Mouse (Mus musculus) neural tube, embryonic 14.5 days (tissue): ENCODE data around the gene Vps53. TPM values are rescaled to one million over a fixed set of nuclear protein-coding genes. Genes with fewer than 3 reads are reported as not detected.

Source experiments
- ATAC-seq: fragments of 200-750 bp; cut with Nextera tagmentation; 2 replicates; pipeline ENCODE4 v1.8.0; 2017; ENCODE audit warnings: low read depth, mild to moderate bottlenecking, moderate TSS enrichment, moderate library complexity
- H3K27ac ChIP-seq: fragments of 300-500 bp; sonication (generic); 2 replicates; pipeline ENCODE4 v1.5.1; 2014; ENCODE audit warnings: low read depth, mild to moderate bottlenecking, control low read depth, low read length, moderate library complexity, mixed read lengths
- H3K27me3 ChIP-seq: fragments of 300-500 bp; sonication (generic); 2 replicates; pipeline ENCODE4 v1.6.1; 2014; ENCODE audit warnings: low read length; ENCODE audit not compliant: control insufficient read depth, insufficient read depth
- H3K36me3 ChIP-seq: fragments of 300-500 bp; sonication (generic); 2 replicates; pipeline ENCODE4 v1.6.1; 2014; ENCODE audit warnings: low read length, mixed read lengths; ENCODE audit not compliant: control insufficient read depth, insufficient read depth
- H3K4me1 ChIP-seq: fragments of 300-500 bp; sonication (generic); 2 replicates; pipeline ENCODE4 v1.6.1; 2014; ENCODE audit warnings: low read length; ENCODE audit not compliant: control insufficient read depth, insufficient read depth
- H3K4me2 ChIP-seq: fragments of 300-500 bp; sonication (generic); 2 replicates; pipeline ENCODE4 v1.6.1; 2014; ENCODE audit warnings: mild to moderate bottlenecking, low read depth, low read length, control low read depth
- H3K4me3 ChIP-seq: fragments of 300-500 bp; sonication (generic); 2 replicates; pipeline ENCODE4 v1.5.1; 2014; ENCODE audit warnings: low read depth, low read length, control low read depth, mixed read lengths
- H3K9ac ChIP-seq: fragments of 300-500 bp; sonication (generic); replicated peaks from 2 replicates; pipeline ENCODE4 v1.6.1; 2014; ENCODE audit warnings: low read depth, mild to moderate bottlenecking, control low read depth, low read length, mixed read lengths
- H3K9me3 ChIP-seq: fragments of 300-500 bp; sonication (generic); 2 replicates; pipeline ENCODE4 v1.6.1; 2016; ENCODE audit warnings: low read length; ENCODE audit not compliant: control insufficient read depth
- WGBS: fragments of 180-500 bp; shearing (Covaris S2); extraction: QIAGEN DNeasy Blood & Tissue Kit; methylation state at CpG from one replicate; pipeline ENCODE4 v1.1.7; 2014; 5-methylcytosine and 5-hydroxymethylcytosine counted together
- polyA plus RNA-seq: library from polyadenylated mRNA; unstranded; fragments of >200 nt; fragmentation: Nextera tagmentation; extraction: Ambion mirVana; gene quantifications from 2 replicates; pipeline ENCODE4 v1.2.1, GENCODE M21; 2014

Gene Vps53
- polyA plus RNA-seq, 1 experiment from 2014 or later, result 71.0 TPM

DNA sequence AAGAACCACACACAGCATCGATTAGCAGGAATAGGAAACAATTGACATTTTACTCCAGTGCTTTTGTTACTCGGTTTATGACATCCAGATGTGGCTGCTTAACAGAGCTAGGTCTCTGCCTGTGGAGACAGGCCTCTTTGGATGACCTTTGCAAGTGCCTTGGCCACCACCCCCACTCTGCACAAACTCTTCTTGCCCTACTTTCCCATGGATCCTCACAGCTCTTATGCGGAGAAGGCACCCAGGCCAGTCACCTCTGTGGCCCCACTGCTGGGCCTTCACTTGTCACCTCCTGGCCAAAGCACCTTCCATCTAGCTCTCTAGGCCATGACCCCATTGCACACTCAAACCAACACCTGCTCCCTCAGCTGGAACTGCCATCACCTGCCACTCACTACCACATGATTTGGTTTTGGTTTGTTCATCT is 95.5 kb downstream of the Vps53 start:
- no peaks in the 10 kb centered on the region for H3K27me3 ChIP-seq
- H3K27ac ChIP-seq, result no peak overlapping the region
- H3K4me2 ChIP-seq, result no peak overlapping the region
- H3K36me3 ChIP-seq, result peaks cover 36% of the 10 kb centered on the region
- no peaks in the 10 kb centered on the region for H3K4me1 ChIP-seq
- ATAC-seq, result no peak
- no peak overlapping the region for H3K4me3 ChIP-seq
- H3K9ac ChIP-seq, result no peak overlapping the region
- no peaks in the 10 kb centered on the region for H3K9me3 ChIP-seq
- WGBS, result 30% methylated on average over 3 of the region's 3 CpGs

DNA sequence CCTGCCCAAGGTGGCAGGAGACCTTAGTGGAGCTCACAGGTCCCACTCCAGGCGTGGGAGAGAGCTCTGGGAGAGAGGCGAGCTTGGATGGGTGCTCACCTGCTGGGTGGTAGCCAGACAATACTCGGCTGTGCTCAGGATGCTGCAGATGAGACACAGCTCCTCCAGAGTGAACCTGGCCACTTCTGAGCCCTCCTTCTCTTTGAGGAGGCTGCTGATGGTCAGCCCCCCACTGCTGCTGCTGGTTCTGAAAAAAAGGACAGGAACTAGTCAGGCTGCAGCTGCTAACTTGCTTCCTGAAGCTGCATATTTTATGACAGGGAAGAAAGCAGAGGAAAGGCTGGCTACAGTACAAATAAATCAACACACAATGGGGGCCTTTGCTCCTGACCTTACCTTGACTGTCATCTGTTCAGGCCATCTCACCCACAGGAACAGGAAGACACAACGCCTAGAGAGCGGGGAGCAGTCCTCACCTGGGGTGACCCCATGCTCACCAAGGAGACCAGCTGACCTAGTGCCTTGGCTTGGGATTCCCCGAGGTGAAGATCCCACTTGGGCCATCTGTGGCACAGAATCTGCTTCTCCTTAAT is 98.3 kb downstream of the Vps53 start:
- Histone ChIP-seq H3K36me3 (peaks cover 33% of the 10 kb centered on the region), H3K27ac (no peak overlapping the region), H3K4me1 (no peaks in the 10 kb centered on the region), H3K27me3 (no peaks in the 10 kb centered on the region), H3K9me3 (no peaks in the 10 kb centered on the region), H3K4me3 (no peak overlapping the region), H3K4me2 (no peak overlapping the region), H3K9ac (no peak overlapping the region)
- no peak for ATAC-seq
- 68% methylated on average over 6 of the region's 6 CpGs for WGBS

DNA sequence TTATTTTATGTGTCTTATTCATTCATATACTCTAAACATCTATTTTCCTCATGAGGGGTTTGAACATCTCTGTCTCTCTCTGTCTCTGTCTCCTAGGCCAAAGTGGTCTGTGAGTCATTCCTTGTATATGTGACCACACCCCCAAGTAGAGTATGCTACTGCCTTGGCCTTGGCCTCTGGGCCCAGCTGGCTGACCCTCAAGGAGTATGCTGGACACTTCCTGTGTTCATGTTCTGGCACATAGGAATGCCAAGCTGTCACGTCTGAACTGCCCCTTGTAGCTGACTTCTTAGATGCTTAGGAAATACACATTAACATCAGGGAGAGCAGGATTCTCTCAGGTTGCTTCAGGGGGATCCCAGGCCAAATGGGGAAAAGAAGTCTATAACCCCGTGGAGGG is 99.2 kb downstream of the Vps53 start:
- no peak overlapping the region for H3K27ac ChIP-seq
- no peaks in the 10 kb centered on the region for H3K27me3 ChIP-seq
- WGBS, result 73% methylated on average over 2 of the region's 2 CpGs
- no peaks in the 10 kb centered on the region for H3K9me3 ChIP-seq
- no peak for ATAC-seq
- peaks cover 37% of the 10 kb centered on the region for H3K36me3 ChIP-seq
- no peak overlapping the region for H3K4me2 ChIP-seq
- H3K9ac ChIP-seq, result no peak overlapping the region
- no peaks in the 10 kb centered on the region for H3K4me1 ChIP-seq
- H3K4me3 ChIP-seq, result no peak overlapping the region

DNA sequence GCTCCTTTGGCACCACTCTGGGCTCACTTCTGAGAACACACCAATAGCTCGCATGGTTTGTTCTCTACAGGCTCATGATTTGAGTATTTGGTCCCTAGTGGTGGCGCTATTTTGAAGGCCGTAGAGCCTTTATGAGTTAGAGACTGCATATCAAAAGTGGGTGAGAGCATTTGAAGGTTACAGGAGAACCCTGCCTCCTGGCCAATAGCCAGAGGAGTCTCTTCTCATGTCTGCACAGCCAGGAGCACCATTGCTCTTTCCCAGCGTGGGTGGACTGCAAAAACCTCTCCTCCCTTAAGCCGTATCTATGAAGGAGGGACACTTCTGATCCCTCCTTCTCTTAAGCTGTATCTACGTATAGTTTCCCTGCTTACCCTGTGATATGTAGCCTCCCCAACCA is 102.1 kb downstream of the Vps53 start:
- Histone ChIP-seq H3K4me1 (no peaks in the 10 kb centered on the region), H3K9me3 (no peaks in the 10 kb centered on the region), H3K36me3 (peaks cover 37% of the 10 kb centered on the region), H3K4me3 (no peak overlapping the region), H3K27me3 (no peaks in the 10 kb centered on the region), H3K27ac (no peak overlapping the region), H3K4me2 (no peak overlapping the region), H3K9ac (no peak overlapping the region)
- ATAC-seq, result no peak
- 87% methylated on average over 6 of the region's 6 CpGs for WGBS

DNA sequence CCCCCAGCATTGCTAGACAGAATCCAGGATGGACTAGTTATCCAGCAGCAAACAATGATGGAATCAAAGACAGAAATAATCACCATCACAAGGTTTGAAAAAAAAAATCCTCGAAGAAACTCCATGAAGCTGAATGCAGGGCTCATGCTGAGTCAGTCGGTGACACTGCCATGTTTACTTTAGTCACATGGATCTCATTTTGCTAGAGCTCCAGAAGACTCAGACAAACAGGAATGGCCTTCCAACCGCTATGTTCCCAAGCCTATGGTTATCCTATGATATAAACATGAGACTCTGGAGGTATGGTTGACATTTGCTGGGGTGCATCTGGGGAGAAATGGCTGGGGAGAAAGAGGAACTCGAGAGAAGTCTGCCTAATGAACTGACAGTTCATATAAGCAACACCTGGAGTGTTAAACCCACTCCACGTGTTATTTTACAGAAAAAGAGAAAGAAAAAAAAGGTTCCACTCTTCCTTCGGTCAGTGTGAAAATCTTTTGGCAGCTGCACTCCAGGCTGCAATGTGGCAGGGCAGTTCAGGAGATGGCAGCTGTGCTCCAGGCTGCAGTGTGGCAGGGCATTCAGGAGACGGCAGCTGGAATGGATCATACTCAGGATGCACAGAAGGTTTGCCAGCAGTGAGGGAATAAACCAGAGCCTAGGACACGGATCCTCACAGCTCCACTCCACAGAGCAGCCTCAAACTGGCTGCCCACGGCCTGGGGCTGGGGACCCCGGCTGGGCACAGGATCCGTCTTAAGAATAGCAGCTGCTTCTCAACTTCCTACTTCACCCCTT is 105.0 kb downstream of the Vps53 start:
- no peaks in the 10 kb centered on the region for H3K4me1 ChIP-seq
- H3K36me3 ChIP-seq, result peaks cover 14% of the 10 kb centered on the region
- H3K9me3 ChIP-seq, result no peaks in the 10 kb centered on the region
- H3K4me2 ChIP-seq, result no peak overlapping the region
- H3K9ac ChIP-seq, result no peak overlapping the region
- WGBS, result 75% methylated on average over 11 of the region's 11 CpGs
- H3K27ac ChIP-seq, result no peak overlapping the region
- no peak overlapping the region for H3K4me3 ChIP-seq
- H3K27me3 ChIP-seq, result no peaks in the 10 kb centered on the region
- ATAC-seq, result no peak

DNA sequence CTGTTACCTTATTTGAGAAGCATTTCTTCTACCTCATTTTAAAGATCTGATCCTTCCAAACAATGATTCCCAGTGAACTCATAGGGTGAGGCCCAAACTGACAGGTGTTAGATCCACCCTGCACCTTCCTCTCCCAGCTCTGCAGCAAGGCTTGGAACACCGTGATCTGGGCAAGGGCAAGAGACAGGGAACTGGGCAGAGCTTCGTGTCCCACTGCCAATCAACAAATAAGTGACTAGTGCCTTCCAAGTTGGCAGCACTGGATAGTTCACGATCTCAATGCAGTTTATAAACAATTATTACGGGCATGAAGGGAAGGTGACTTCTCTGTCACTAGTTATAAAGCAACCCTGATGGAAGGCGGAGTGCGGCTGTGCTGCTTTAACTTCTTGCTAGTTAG is 109.6 kb downstream of the Vps53 start:
- H3K4me2 ChIP-seq, result no peak overlapping the region
- H3K36me3 ChIP-seq, result peaks cover 5% of the 10 kb centered on the region; the same call in 1 of the 2 replicates
- H3K27ac ChIP-seq, result no peak overlapping the region
- no peaks in the 10 kb centered on the region for H3K4me1 ChIP-seq
- H3K9ac ChIP-seq, result no peak overlapping the region
- no peaks in the 10 kb centered on the region for H3K27me3 ChIP-seq
- no peak overlapping the region for H3K4me3 ChIP-seq
- no peaks in the 10 kb centered on the region for H3K9me3 ChIP-seq
- ATAC-seq, result no peak
- 89% methylated on average over 6 of the region's 6 CpGs for WGBS

DNA sequence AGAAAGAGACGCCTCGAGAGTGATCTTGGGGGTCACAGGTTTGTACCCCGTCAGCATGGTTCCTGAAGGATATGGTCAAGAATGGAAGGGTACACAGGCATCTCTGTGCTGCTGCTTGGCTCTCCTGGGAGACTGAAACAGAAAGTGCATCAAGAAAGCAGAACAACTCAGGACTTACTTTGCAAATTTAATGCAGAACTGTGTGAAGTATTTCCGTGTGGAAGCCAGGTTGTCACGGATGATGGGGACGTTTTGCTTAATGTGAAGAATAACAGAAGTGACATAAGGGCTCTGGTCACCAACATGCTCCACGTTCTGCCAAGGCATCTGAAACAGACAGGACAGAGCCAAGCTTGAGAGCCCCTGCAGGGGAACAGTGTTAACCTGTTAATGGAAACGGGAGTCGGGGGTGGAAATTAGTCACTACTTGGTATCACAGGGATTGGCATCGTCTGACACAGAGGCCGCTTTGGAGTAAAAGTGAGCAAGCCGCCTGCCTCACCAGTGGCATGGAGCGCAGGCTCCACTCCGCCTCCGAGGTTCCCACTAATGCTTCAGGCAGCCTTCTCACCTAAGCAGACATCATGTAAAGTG is 112.8 kb downstream of the Vps53 start:
- 89% methylated on average over 15 of the region's 15 CpGs for WGBS
- H3K4me2 ChIP-seq, result no peak overlapping the region
- H3K9ac ChIP-seq, result no peak overlapping the region
- no peaks in the 10 kb centered on the region for H3K9me3 ChIP-seq
- ATAC-seq, result no peak
- no peak overlapping the region for H3K4me3 ChIP-seq
- H3K4me1 ChIP-seq, result no peaks in the 10 kb centered on the region
- H3K27me3 ChIP-seq, result no peaks in the 10 kb centered on the region
- H3K27ac ChIP-seq, result no peak overlapping the region
- no peaks in the 10 kb centered on the region; the same call in 1 of the 2 replicates for H3K36me3 ChIP-seq

DNA sequence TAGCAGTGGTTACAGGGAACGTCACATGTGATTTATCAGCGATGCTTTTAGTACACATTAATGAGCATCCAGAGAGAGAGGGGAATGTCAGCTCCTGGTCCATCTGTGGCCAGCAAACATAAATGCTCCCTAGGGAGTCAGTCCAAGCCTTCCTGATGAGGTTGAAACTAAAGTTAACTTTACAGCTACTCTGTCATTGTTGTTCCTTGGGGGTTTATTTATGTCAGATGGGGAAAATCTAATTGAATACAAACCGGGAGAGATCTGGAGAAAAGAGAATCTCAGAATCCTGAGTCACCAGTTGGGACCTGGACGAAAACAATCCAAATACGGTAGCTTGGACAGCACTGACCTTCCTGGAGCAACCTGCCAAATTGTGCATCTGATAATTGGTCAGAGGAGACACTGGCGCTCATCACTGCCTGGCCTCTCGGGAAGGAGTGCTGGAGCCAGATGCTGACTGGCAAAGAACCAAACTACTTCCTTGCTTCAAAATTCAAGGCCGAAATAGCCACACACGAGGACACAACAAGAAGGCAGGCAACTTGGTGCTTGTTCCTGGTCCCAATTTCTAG is 113.8 kb downstream of the Vps53 start:
- H3K36me3 ChIP-seq, result no peaks in the 10 kb centered on the region
- H3K9me3 ChIP-seq, result no peaks in the 10 kb centered on the region
- no peak overlapping the region for H3K4me3 ChIP-seq
- WGBS, result 51% methylated on average over 9 of the region's 9 CpGs
- no peak overlapping the region for H3K4me2 ChIP-seq
- no peaks in the 10 kb centered on the region for H3K4me1 ChIP-seq
- ATAC-seq, result no peak
- H3K9ac ChIP-seq, result no peak overlapping the region
- H3K27me3 ChIP-seq, result no peaks in the 10 kb centered on the region
- H3K27ac ChIP-seq, result no peak overlapping the region

DNA sequence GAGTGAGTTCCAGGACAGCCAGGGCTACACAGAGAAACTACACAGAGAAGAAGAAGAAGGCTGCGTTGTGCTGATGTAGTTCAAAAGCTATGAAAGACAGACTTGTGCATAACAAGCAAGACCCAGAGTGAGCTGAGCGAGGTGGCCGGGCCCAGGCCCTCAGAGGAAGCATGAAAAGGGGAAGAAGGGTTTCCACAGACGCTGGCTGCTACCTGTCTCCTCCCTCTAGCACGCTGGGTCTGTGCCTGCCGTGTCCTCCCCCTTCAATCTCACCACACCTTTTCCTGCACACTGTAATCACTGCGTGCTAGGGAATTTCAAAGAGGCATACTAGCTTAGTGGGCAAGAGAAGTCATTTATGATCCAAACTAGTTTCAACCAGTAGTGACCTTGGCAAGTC is 115.0 kb downstream of the Vps53 start:
- H3K4me2 ChIP-seq, result no peak overlapping the region
- no peaks in the 10 kb centered on the region for H3K36me3 ChIP-seq
- no peak overlapping the region for H3K27ac ChIP-seq
- no peaks in the 10 kb centered on the region for H3K4me1 ChIP-seq
- no peak overlapping the region for H3K4me3 ChIP-seq
- WGBS, result 92% methylated on average over 7 of the region's 7 CpGs
- H3K9me3 ChIP-seq, result no peaks in the 10 kb centered on the region
- H3K9ac ChIP-seq, result no peak overlapping the region
- ATAC-seq, result no peak
- no peaks in the 10 kb centered on the region for H3K27me3 ChIP-seq
